Mouse (Mus musculus): Measurements from ENCODE around the gene S1pr2. TPM values are rescaled to one million over a fixed set of nuclear protein-coding genes. Genes with fewer than 3 reads are reported as not detected.

S1pr2 gene
- polyA plus RNA-seq (2012; ENCODE audit: low replicate concordance) = 1.7 and 4.4 TPM in 2 replicates

DNA sequence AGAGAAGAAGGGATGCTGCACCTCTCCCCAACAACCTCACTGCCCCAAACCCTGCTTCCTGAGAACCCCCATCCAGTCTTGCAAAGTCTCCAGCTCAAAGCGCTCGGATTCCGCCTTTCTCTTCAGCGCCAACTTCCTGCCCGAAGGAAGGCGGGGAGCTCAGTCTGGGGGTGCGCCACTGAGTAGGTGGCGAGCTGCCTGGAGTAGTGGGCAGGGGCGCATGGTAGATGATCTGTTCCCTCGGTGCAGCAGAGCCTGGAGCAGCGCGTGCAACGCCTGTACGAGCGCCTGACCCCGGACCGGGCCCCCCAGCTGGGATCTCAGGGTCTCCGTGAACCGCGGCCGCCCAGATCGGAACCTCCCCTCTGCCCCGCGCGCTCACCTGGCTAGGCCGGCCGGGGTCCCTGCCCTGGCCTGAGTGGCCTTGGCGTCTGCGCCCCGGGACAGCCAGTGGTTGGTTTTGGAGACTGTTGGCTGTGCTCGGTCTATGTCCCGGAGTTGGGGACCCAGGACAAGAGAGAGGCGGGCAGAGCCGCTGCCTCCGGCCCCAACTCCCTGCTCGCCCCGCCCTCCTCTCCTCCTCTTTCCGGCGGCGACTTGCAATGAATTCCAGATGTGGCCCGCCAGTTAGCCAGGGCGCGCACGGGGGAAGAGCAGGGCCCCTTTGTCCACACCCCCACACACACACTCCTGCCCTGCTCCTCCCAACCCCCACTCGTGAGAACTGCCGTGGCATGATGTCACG, at the start of gene S1pr2:
S1pr2 (minus strand) TSS at position 566 of the 745 bp plus-strand sequence.

DNA sequence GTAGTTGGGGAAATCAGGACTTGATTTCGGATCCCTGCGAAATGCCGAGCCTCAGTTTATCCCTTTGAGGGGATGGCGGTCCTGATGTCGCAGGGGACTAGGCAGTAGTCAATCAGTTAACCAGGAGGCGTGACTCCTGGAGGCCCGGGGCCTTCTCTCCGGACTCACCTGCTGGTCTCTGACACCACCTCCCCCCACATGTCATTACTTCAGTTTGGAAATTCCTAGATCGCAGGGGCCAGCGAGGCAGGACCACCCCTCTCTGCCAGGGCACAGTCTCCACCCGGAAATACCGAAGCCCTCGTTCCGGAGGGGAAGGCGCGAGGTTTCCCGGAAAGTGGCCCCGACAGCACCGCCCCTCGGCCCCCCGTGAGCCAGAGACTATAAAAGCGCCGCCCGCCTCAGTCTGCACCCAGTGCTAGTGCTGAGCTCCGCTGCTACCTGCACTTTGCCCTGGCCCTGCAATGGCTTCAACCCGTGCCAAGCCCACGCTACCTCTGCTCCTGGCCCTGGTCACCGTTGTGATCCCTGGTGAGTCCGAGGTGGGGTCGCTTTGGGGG, 39.1 kb upstream of the S1pr2 start, which contains the start of gene Icam1:
Icam1 (plus strand) TSS at position 415 of the 560 bp plus-strand sequence.

DNA sequence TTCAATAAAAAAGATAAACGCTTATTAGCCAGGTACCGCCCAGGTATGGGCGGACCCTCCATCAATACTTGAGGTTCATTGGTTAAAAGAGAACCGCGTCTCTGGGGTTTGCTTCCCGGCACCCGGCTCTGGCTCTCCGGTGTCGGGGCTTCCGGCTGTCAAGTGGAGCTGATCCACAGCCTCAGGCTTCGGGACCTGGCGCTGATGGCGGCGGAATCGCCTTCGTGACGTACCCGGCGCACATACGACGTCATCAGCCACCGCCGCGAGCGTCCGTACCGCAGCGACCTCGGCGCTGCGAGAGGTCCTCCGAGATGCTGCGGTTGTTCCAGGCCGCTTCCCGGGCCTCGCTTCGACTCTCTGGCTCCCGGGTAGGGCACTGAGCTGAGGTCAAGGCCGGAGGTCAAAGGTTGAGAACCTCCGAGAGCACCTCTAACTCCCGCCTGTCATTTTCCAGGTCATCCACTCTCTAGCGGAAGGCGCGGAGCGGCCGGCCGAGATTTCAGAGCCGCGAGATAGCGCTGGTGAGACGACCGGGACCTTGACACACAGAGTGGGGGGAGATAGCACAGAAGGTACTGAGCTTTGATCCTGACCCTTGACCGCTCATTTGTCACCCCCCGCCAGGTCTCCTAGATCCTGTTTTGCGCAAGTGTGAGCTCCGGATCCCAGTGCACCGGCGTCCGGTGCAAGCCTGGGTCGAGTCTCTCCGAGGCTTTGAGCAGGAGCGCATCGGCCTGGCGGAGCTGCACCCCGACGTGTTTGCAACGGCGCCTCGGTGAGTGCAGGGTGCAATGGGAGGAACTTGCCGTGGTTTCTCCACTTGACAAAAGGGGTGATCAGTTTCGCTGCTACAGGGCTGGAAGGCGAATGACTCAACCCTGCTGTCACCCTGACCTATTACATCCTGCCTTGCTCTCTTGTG, 26.3 kb upstream of the S1pr2 start, which contains the start of gene Mrpl4:
Mrpl4 (plus strand) TSS at position 112 of the 925 bp plus-strand sequence.

DNA sequence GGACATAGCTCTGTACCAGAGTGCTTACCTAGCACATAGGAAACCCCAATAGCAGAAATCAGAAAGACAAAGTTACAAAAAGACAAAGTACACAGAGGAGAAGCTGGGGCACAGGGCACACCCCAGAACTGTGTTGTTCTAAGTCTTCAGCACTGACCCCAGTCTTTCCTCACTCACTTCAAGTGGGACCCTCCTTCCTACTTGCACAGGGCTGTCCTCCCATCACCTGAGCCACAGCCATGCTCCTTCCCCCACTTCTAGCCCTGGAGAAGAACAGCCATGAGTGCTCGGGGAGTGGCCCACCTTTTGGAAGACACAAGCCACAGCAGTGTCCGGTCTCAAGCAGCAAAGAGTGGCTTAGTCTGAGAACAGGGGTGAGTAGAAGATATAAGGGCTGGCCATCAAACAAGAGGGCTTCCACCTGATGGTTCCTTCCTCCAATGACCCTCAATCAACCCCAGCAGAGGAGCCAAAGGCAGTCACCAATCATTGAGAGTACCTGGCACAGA, 17.1 kb downstream of the S1pr2 start, which contains the start of gene Dnmt1:
Dnmt1 (minus strand) TSS at position 459 of the 509 bp plus-strand sequence.

Other genes with a start within 250 kb of the S1pr2 start
- 0.10 TPM in 1 of 2 replicates, not detected in the other for gene Olfm2, start 230.4 kb downstream of the S1pr2 start, polyA plus RNA-seq (2012; ENCODE audit: low replicate concordance)
- gene Col5a3, start 161.7 kb downstream of the S1pr2 start, polyA plus RNA-seq (2012; ENCODE audit: low replicate concordance) = 0.94 and 1.0 TPM in 2 replicates
- not detected in 2 replicates for gene Rdh8, start 158.3 kb downstream of the S1pr2 start, polyA plus RNA-seq (2012; ENCODE audit: low replicate concordance)
- 86.0 and 279 TPM in 2 replicates for gene A230050P20Rik, start 108.1 kb downstream of the S1pr2 start, polyA plus RNA-seq (2012; ENCODE audit: low replicate concordance)
- gene Angptl6, start 97.1 kb downstream of the S1pr2 start, polyA plus RNA-seq (2012; ENCODE audit: low replicate concordance) = 2.3 and 3.8 TPM in 2 replicates
- gene Ppan, start 88.6 kb downstream of the S1pr2 start, polyA plus RNA-seq (2012; ENCODE audit: low replicate concordance) = 93.7 and 103 TPM in 2 replicates
- 192 and 471 TPM in 2 replicates for gene Eif3g, start 78.2 kb downstream of the S1pr2 start, polyA plus RNA-seq (2012; ENCODE audit: low replicate concordance)
- 59.7 and 61.0 TPM in 2 replicates for gene Dnmt1, start 16.9 kb downstream of the S1pr2 start, polyA plus RNA-seq (2012; ENCODE audit: low replicate concordance)
- gene Mrpl4, start 26.0 kb upstream of the S1pr2 start, polyA plus RNA-seq (2012; ENCODE audit: low replicate concordance) = 45.9 and 87.9 TPM in 2 replicates
- gene Icam1, start 39.2 kb upstream of the S1pr2 start, polyA plus RNA-seq (2012; ENCODE audit: low replicate concordance) = 37.9 and 60.7 TPM in 2 replicates
- 2.4 and 30.5 TPM in 2 replicates for gene Icam4, start 52.6 kb upstream of the S1pr2 start, polyA plus RNA-seq (2012; ENCODE audit: low replicate concordance)
- gene Icam5, start 55.3 kb upstream of the S1pr2 start, polyA plus RNA-seq (2012; ENCODE audit: low replicate concordance) = 1.2 and 1.5 TPM in 2 replicates
- gene Zglp1, start 90.3 kb upstream of the S1pr2 start, polyA plus RNA-seq (2012; ENCODE audit: low replicate concordance) = 4.7 and 6.8 TPM in 2 replicates
- 0.26 and 0.64 TPM in 2 replicates for gene Gm49373, start 96.3 kb upstream of the S1pr2 start, polyA plus RNA-seq (2012; ENCODE audit: low replicate concordance)
- gene Fdx1l, start 96.8 kb upstream of the S1pr2 start, polyA plus RNA-seq (2012; ENCODE audit: low replicate concordance) = 24.8 and 46.2 TPM in 2 replicates
- gene Gm38431, start 115.2 kb upstream of the S1pr2 start, polyA plus RNA-seq (2012; ENCODE audit: low replicate concordance) = 43.7 and 103 TPM in 2 replicates
- 182 and 466 TPM in 2 replicates for gene Raver1, start 115.2 kb upstream of the S1pr2 start, polyA plus RNA-seq (2012; ENCODE audit: low replicate concordance)
- gene Tyk2, start 154.5 kb upstream of the S1pr2 start, polyA plus RNA-seq (2012; ENCODE audit: low replicate concordance) = 47.9 and 58.5 TPM in 2 replicates
- gene Cdc37, start 173.2 kb upstream of the S1pr2 start, polyA plus RNA-seq (2012; ENCODE audit: low replicate concordance) = 137 and 226 TPM in 2 replicates
- 9.8 and 19.5 TPM in 2 replicates for gene Pde4a, start 188.9 kb upstream of the S1pr2 start, polyA plus RNA-seq (2012; ENCODE audit: low replicate concordance)

All from hematopoietic multipotent progenitor cell, adult 10-12 weeks (in vitro differentiated cells).